Mouse (Mus musculus): ENCODE data around the gene Cacna1d. TPM values are rescaled to one million over a fixed set of nuclear protein-coding genes. Genes with fewer than 3 reads are reported as not detected.

The Cacna1d gene
- polyA plus RNA-seq, 1 experiment from 2014 or later: 7.0 TPM

- Histone ChIP-seq H3K36me3 (no peaks in the 10 kb centered on the region), H3K27me3 (0 out of 2 replicates have a peak, but pooled peaks cover 4% of the 10 kb centered on the region), H3K4me2 (no peak overlapping the region), H3K9ac (no peak overlapping the region), H3K4me1 (replicated peaks) (peaks cover 30% of the 10 kb centered on the region), H3K9me3 (no peaks in the 10 kb centered on the region), H3K4me3 (no peak overlapping the region), H3K27ac (replicated peaks) (no peak overlapping the region)
- no peak for ATAC-seq (ENCODE audit: low read depth)
- WGBS: 85% methylated on average over 5 of the region's 5 CpGs
Measured at GRCm38 (mm10) chr14:30251351-30251750, 239.9 kb downstream of the Cacna1d start.

GRCm38 (mm10) chr14:30249591-30249990, 241.7 kb downstream of the Cacna1d start:
- H3K27ac ChIP-seq (replicated peaks): no peak overlapping the region
- no peaks in the 10 kb centered on the region for H3K36me3 ChIP-seq
- 0 out of 2 replicates have a peak, but pooled peaks cover 4% of the 10 kb centered on the region for H3K27me3 ChIP-seq
- no peak overlapping the region for H3K4me2 ChIP-seq
- no peaks in the 10 kb centered on the region for H3K9me3 ChIP-seq
- no peak overlapping the region for H3K9ac ChIP-seq
- 88% methylated on average over 4 of the region's 4 CpGs for WGBS
- peaks cover 14% of the 10 kb centered on the region; the same call in 1 of the 2 replicates for H3K4me1 ChIP-seq (replicated peaks)
- no peak overlapping the region for H3K4me3 ChIP-seq
- no peak for ATAC-seq (ENCODE audit: low read depth)

DNA sequence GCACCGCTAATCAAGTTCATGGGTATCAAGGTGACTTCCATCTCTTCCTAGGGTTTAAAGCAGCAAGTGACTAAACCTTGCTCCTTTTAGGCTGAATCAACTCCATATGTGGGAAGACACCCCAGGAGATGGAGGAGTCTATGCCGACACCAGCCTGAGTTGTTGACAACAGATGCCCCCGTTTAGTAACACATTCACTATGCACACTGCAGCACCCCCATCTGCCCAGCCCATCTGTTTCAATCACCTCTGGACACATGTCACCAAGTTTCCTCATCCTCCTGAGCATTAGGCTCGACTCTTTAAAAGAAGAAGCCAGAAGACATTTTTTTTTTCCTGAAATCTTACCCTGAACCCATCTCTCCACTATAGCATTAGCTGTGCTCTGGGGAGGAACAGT, 242.4 kb downstream of the Cacna1d start:
- Histone ChIP-seq H3K4me3 (no peak overlapping the region), H3K27me3 (0 out of 2 replicates have a peak, but pooled peaks cover 4% of the 10 kb centered on the region), H3K4me1 (replicated peaks) (peaks cover 14% of the 10 kb centered on the region; the same call in 1 of the 2 replicates), H3K4me2 (no peak overlapping the region), H3K9me3 (no peaks in the 10 kb centered on the region), H3K36me3 (no peaks in the 10 kb centered on the region), H3K27ac (replicated peaks) (no peak overlapping the region), H3K9ac (no peak overlapping the region)
- ATAC-seq (ENCODE audit: low read depth): no peak
- 69% methylated on average over 4 of the region's 4 CpGs for WGBS

GRCm38 (mm10) chr14:30248121-30248520, 243.1 kb downstream of the Cacna1d start:
- H3K4me3 ChIP-seq: no peak overlapping the region
- H3K9ac ChIP-seq: no peak overlapping the region
- ATAC-seq (ENCODE audit: low read depth): no peak
- WGBS: 65% methylated on average over 8 of the region's 8 CpGs
- H3K4me2 ChIP-seq: no peak overlapping the region
- peaks cover 14% of the 10 kb centered on the region; the same call in 1 of the 2 replicates for H3K4me1 ChIP-seq (replicated peaks)
- H3K27ac ChIP-seq (replicated peaks): no peak overlapping the region
- no peaks in the 10 kb centered on the region for H3K27me3 ChIP-seq
- no peaks in the 10 kb centered on the region for H3K9me3 ChIP-seq
- H3K36me3 ChIP-seq: no peaks in the 10 kb centered on the region

- Histone ChIP-seq H3K9me3 (no peaks in the 10 kb centered on the region), H3K4me3 (no peak overlapping the region), H3K27ac (replicated peaks) (no peak overlapping the region), H3K4me2 (no peak overlapping the region), H3K27me3 (no peaks in the 10 kb centered on the region), H3K4me1 (replicated peaks) (peaks cover 14% of the 10 kb centered on the region; the same call in 1 of the 2 replicates), H3K36me3 (no peaks in the 10 kb centered on the region), H3K9ac (no peak overlapping the region)
- 87% methylated on average over 4 of the region's 4 CpGs for WGBS
- no peak for ATAC-seq (ENCODE audit: low read depth)
Measured at GRCm38 (mm10) chr14:30247606-30248005, 243.6 kb downstream of the Cacna1d start.

- Histone ChIP-seq H3K36me3 (no peaks in the 10 kb centered on the region), H3K27ac (replicated peaks) (no peak overlapping the region), H3K4me3 (no peak overlapping the region), H3K27me3 (no peaks in the 10 kb centered on the region), H3K4me1 (replicated peaks) (peaks cover 11% of the 10 kb centered on the region; the same call in 1 of the 2 replicates), H3K9me3 (no peaks in the 10 kb centered on the region), H3K9ac (no peak overlapping the region), H3K4me2 (no peak overlapping the region)
- ATAC-seq (ENCODE audit: low read depth): no peak
- WGBS: 92% methylated on average over 5 of the region's 5 CpGs
Measured at GRCm38 (mm10) chr14:30244776-30245175, 246.5 kb downstream of the Cacna1d start.

DNA sequence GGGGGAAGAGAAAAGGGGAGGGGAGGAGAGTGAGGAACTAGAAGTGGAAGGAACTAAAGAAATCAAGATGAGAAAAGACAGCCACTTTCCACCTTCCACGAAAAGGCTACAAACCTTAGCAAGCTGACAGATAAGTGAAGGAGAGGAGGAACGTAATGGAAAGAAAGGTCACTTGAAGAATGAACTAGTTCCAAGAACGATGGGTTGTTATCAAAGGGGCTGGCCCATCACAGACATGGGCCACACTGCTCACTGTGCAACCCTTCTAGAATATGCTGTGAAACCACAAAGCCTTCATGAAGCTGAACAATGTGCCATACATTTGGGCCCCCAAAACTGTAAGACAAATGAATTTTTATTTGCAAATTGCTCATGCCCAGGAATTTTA, 248.4 kb downstream of the Cacna1d start:
- no peak overlapping the region for H3K9ac ChIP-seq
- ATAC-seq (ENCODE audit: low read depth): no peak
- H3K27ac ChIP-seq (replicated peaks): no peak overlapping the region
- no peaks in the 10 kb centered on the region for H3K27me3 ChIP-seq
- peaks cover 4% of the 10 kb centered on the region; the same call in 1 of the 2 replicates for H3K36me3 ChIP-seq
- no peak overlapping the region for H3K4me2 ChIP-seq
- no peak overlapping the region for H3K4me3 ChIP-seq
- H3K4me1 ChIP-seq (replicated peaks): 0 out of 2 replicates have a peak, but pooled peaks cover 2% of the 10 kb centered on the region
- 91% methylated on average over 3 of the region's 3 CpGs for WGBS
- no peaks in the 10 kb centered on the region for H3K9me3 ChIP-seq

GRCm38 (mm10) chr14:30242166-30242817, 249.0 kb downstream of the Cacna1d start:
- ATAC-seq (ENCODE audit: low read depth): no peak
- H3K9ac ChIP-seq: no peak overlapping the region
- no peaks in the 10 kb centered on the region for H3K9me3 ChIP-seq
- no peak overlapping the region for H3K4me3 ChIP-seq
- peaks cover 4% of the 10 kb centered on the region; the same call in 1 of the 2 replicates for H3K36me3 ChIP-seq
- 90% methylated on average over 13 of the region's 13 CpGs for WGBS
- no peak overlapping the region for H3K4me2 ChIP-seq
- H3K27me3 ChIP-seq: no peaks in the 10 kb centered on the region
- H3K27ac ChIP-seq (replicated peaks): no peak overlapping the region
- H3K4me1 ChIP-seq (replicated peaks): no peaks in the 10 kb centered on the region

GRCm38 (mm10) chr14:30240916-30241515, 250.2 kb downstream of the Cacna1d start:
- H3K9me3 ChIP-seq: no peaks in the 10 kb centered on the region
- ATAC-seq (ENCODE audit: low read depth): no peak
- H3K27me3 ChIP-seq: no peaks in the 10 kb centered on the region
- H3K4me1 ChIP-seq (replicated peaks): no peaks in the 10 kb centered on the region
- no peak overlapping the region for H3K4me3 ChIP-seq
- no peak overlapping the region for H3K4me2 ChIP-seq
- H3K27ac ChIP-seq (replicated peaks): no peak overlapping the region
- 75% methylated on average over 7 of the region's 7 CpGs for WGBS
- H3K36me3 ChIP-seq: peaks cover 4% of the 10 kb centered on the region; the same call in 1 of the 2 replicates
- H3K9ac ChIP-seq: no peak overlapping the region

GRCm38 (mm10) chr14:30238807-30239206, 252.4 kb downstream of the Cacna1d start:
- WGBS: 88% methylated on average over 5 of the region's 5 CpGs
- ATAC-seq (ENCODE audit: low read depth): no peak
- Histone ChIP-seq H3K4me3 (no peak overlapping the region), H3K9me3 (no peaks in the 10 kb centered on the region), H3K27ac (replicated peaks) (no peak overlapping the region), H3K4me2 (no peak overlapping the region), H3K9ac (no peak overlapping the region), H3K4me1 (replicated peaks) (no peaks in the 10 kb centered on the region), H3K27me3 (no peaks in the 10 kb centered on the region), H3K36me3 (peaks cover 4% of the 10 kb centered on the region; the same call in 1 of the 2 replicates)

DNA sequence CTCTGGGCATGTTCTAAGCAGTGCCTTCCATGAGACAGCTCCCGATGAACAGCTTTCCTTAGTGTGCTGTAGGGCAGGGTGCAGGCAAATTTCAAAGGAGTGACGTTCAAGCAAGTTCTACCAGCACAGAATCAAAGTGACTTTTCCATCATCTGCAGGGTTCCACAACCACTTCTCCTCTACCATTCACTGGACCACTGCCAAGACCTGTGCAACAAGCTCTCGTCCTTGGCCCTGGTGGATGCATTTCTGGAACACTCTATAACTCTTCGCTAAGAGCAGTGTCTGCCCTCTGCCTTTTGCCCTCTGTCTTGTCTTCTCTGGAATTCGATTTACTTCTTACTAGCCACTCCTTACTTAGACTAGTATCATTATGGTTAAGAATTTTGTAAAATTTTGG, 266.1 kb downstream of the Cacna1d start:
- Histone ChIP-seq H3K27me3 (no peaks in the 10 kb centered on the region), H3K27ac (replicated peaks) (no peak overlapping the region), H3K4me2 (no peak overlapping the region), H3K4me3 (no peak overlapping the region), H3K9me3 (no peaks in the 10 kb centered on the region), H3K4me1 (replicated peaks) (no peaks in the 10 kb centered on the region), H3K36me3 (no peaks in the 10 kb centered on the region), H3K9ac (no peak overlapping the region)
- ATAC-seq (ENCODE audit: low read depth): no peak
- 88% methylated on average over 5 of the region's 5 CpGs for WGBS

- Histone ChIP-seq H3K4me2 (no peak overlapping the region), H3K4me3 (no peak overlapping the region), H3K27me3 (no peaks in the 10 kb centered on the region), H3K27ac (replicated peaks) (no peak overlapping the region), H3K36me3 (no peaks in the 10 kb centered on the region), H3K9ac (no peak overlapping the region), H3K4me1 (replicated peaks) (no peaks in the 10 kb centered on the region), H3K9me3 (no peaks in the 10 kb centered on the region)
- 87% methylated on average over 6 of the region's 6 CpGs for WGBS
- no peak for ATAC-seq (ENCODE audit: low read depth)
Measured at GRCm38 (mm10) chr14:30222101-30222500, 269.2 kb downstream of the Cacna1d start.
